Mouse (Mus musculus): ENCODE measurements around the gene Wdr74.
A peak's percentile ranks its signal among the peaks of the same experiment; 100 is the strongest.
"Not testable (repeated sequence)": the region's sequence is repeated elsewhere in the genome, so short reads cannot be mapped to it uniquely, and the experiment has no call there.

Wdr74 gene

DNA sequence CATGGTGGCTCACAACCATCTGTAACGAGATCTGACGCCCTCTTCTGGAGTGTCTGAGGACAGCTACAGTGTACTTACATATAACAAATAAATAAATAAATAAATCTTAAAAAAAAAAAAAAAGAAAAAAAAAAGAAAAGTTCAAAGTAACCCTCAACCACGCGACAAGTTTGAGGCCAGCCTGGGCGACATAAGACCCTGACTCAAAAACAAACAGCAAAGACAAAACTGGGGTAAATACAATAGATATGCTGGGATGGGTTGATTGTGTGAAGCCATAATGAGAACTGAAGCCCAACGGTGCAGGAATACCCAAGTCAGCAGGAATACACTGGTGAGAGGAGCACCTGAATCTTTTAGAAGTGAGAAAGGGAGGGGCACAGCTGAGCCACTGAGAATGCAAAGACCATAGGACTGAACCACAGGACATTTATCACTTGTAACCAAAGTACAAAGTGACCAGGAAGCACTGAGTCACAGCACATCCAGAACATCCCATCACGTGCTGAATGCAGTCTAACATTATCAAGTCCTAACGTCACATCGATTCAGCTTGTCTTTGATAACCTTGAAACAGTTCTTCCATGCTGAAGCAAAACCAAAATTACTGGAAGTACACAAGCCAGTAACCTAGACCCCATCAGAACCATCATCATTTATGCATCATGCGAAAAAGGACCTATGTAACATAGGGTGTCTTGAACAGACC lies 18.7 kb upstream of the Wdr74 start:
- no peak for DNase-seq

DNA sequence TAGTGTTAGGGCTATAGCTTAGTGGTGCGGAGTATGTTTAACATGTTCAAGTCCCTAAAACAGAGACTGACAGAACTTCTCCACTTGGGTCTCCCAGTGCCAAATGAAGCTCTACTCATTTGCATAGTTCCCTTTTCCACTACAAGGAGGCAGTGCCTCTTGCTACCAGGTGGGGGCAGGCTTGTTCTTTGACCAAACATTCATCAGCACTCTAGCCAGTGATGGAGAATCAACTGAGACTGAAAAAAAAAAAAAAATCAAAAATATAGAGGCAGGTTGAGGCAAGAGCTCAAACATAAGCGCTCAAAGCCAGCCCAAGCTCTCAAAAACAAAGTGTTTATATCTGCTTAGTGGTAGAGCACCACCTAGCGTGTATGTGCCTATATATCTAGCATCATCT lies 17.3 kb upstream of the Wdr74 start:
- peak; percentile 73 for DNase-seq

DNA sequence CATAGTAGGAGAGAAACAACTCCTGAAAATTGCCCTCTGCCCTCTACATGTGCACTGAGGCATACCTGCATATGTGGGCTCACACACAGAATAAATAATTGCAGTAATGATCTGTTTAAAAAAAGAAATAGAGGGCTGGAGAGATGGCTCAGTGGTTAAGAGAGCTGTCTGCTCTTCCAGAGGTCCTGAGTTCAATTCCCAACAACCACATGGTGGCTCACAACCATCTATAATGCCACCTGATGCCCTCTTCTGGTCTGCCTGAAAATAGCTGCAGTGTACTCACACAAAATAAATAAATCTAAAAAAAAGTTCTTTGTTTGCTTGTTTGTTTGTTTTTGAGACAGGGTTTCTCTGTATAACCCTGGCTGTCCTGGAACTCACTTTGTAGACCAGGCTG lies 16.6 kb upstream of the Wdr74 start:
- peak; percentile 22 for DNase-seq

DNA sequence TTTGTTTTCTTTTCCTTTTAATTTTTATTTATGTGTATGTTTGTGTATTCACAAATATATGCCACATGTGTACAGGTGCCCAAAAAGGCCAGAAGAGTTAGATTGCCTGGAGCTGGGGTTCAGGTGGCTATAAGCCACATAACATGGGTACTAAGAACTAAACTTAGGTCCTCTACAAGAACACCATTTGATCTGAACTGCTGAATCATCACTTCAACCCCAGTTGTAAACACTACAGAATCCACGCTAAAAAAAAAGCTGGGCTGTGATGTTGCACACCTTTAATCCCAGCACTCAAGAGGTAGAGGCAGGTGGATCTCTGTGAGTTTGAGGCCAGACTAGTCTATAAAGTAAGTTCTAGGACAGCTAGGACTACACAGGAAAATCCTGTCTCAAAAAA lies 14.2 kb upstream of the Wdr74 start:
- no peak for DNase-seq

DNA sequence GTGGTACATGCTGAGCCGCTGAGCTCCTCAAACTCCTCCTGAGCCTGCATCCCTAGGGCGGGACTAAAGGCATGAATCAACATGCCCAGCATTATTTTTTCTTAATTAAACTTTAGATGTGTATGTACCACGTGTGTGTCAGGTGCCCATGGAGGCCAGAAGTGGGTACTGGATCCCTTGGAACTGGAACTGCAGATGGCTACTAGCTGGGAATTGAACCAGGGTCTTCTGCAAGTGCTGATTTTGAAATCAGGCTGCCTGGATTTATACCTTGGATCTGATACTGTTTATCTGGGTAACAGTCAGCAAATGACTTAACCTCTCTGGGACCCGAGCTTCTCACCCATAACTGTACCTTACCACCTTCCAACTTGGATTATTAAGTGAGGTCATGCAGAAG lies 13.6 kb upstream of the Wdr74 start:
- no peak for DNase-seq

DNA sequence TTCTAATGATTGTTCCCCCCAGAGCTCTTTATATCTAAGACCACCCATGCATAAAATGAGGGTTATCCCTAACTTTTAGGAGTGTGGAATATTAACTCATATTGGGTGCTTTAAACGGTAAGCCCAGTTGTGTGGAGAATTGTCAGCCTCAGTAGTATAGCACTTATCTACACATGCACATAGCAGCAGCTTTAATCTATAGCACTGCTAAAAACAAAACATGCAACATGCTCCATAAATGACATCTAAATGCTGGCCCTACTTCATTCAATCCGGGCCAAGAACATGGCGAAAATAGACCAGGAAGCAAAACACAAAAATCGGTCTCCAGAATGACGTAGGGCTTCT lies 13.1 kb upstream of the Wdr74 start:
- DNase-seq = no peak

DNA sequence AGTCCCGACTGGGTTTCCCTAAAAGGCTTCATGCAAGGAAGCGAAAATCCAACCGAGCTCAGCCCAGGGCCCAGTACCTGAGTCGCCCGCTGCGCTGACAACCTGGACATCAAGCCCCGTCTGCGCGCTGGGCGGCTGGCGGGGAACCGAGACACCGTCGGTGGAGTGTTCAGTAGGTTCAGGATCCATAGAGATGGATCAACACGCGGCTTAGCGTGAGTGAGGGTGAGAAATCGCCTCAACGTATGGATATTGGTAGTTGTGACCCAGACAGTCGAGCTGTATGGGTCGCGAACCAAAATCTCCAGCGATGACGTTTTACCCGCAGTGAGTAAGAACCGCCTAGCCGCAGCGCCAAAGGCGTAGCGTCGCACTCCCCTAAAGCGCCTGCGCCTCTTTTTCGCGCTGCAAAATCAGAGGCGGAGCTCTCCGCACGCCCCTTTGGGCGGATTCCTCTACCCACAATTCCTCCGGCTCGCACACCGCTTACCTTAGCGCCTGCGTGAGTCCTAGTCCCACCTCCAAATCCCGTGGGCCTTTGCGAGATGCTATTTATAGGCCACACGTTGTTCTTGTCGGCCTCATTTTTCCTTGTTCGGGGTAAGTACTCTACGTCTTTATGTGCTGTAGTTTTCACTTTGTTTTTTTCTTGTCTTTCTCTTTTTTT lies 12.6 kb upstream of the Wdr74 start, which contains the start of gene Slc3a2:
Slc3a2 (minus strand) TSS at position 463 of the 667 bp plus-strand sequence.
- DNase-seq = peak; percentile 96

DNA sequence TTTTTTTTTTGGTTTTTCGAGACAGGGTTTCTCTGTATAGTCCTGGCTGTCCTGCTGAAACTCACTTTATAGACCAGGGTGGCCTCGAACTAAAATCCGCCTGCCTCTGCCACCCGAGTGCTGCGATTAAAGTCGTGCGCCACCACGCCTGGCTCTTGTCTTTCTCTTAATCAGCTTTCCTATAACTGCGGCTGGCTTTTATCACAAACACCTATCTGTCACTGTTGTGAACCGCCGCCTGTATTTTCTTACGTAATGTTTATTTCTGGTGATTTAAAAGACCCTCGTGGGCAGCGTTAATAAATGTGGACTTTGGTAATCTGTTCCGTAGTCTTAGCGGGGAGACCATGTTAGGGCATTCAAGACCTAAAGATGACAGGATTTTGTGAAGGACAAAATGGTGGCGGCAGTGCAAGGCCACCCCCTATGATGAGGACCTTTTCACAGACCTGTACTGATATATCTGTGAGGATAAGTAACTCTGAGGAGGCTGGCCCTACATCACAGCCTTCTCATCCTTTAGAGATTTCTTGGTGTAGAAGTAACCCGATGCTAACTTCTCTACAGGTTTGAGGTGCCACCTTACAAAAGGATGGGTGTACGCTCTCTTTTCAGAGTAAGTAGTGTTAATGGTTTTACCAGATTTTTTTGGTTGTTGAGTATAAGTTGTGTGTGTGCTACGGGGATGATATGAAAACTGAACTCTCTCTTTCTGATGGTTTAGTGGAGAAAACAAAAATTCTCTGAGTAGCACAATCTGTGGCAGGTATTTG lies 11.9 kb upstream of the Wdr74 start:
- no peak for DNase-seq

DNA sequence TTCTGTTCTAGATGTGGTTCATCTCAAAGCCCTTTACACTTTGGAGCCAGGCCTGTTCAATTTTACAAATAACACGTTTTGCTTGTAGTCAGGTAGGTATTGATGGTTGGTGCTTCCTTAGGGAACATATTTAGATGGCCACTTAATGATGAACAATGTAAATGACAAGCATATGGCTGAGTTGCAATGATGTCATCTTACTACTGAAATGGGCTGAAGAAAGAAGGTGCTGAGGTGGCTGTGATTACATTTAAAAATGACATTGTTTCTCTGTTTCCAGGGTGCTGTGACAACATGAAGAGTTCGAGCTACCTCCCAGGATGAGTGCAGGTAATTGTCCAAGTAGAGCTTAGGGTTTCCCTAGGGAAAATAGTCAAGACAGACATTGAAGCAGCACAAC lies 11.2 kb upstream of the Wdr74 start:
- DNase-seq = no peak

DNA sequence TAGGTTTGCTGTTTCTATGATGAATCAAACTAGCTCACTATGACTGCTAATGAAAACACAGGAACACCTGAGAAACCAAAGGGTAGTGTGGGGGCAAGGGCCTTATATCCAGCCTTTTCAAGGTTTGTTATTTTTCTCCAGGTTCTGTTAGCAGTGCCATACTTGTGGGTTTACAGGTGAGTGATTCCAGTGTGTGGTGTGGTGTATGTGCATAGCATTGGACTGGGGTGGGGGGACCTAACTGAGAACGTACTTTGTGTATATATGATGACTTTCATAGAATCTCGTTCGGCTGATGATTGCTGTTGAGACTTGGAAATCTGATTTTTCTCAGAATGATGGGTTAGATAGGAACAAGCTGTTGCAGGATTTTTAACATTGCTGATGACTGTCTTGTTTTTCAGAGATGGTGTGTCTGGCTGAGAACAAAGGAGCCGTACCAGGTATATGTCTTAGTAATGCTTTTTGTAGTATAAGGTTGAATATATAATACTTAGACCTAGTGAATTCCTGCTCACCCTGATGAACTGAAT lies 10.5 kb upstream of the Wdr74 start:
- no peak for DNase-seq

DNA sequence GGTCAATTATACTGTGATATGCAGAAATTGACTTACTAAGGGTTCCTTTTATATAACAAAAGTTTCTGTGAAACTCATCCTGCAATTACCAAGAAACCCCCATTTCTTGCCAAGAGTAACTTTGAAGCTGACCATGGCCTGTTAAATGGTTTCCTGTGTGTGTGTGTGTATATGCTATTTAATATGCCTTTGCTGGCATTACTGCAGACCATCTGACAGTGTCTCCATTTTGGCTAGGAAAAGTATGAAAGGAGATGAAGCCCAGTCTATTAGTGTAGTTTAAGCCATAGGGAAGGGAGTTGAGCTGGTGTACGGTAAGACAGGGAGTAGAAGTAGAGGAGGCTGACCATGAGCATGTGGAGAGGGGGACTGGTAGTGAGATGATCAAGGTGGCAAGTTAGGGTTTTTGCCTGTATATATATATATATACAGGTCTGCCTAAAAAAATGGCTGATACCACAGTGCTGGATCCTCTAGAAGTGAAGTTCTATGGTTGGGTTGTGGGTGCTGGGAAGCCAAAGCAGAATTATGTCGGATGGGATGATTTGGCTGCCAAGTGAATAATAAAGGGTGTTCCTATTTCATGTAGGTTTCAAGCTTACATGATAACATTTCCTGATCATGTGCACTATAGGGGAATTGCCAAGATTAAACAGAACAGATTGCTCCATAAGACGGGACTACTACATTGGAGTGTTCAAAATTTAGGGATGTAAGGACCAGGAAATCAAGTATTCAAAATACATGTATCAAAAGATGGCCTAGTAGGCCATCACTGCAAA lies 8.8 kb upstream of the Wdr74 start:
- no peak for DNase-seq

DNA sequence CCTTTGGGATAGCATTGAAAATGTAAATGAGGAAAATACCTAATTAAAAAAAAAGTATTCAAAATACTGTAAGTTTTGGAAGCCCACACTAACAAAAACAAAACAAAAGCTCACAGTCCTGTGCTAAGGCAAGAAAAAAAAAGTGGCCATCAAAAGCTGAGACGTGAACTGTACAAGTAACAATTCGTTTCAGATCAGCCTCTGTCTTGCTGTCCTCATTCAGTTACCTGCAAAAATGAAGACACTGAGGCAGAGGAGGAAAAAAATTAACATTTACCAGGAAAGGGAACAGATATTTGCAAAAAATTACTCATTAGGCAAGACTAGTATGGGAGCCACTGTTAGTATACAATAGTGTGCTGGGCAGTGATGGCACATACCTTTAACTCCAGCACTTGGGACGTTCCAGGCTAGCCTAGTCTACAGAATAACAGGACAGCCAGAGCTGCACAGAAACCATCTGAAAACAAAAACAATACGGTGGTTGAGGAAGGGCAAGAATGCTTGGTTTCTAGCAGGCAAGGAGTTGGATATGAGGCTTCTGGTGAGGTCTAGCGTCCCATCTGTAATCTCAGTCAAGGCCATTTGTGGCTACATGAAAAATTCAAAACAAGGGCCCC lies 8.0 kb upstream of the Wdr74 start:
- no peak for DNase-seq

DNA sequence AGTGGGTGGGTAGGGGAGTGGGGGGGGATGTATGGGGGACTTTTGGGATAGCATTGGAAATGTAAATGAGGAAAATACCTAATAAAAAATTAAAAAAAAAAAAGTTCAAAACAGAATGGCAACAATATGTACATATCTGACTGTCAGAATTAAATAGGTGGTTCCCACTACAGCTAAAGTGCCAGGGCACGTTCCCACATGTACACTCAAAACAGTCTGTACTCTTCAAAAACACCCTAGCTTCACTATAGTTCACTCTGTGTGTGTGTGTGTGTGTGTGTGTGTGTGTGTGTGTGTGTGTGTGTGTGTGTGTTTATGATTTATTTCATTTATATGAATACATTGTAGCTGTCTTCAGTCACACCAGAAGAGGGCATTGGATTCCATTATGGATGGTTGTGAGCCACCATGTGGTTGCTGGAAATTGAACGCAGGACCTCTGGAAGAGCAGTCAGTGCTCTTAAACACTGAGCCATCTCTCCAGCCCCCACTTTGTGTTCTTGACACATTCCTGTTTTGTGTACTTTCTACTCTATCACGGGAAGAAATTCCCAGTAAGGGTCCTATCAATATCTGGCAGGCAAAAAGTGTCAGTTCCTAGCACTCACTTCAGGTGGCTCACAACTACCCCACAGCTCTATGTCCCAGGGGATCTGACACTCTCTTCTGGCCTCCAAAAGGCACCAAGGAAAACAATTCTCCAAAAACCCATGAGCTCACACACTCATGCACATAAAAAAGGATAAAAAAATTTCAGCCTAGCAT lies 7.1 kb upstream of the Wdr74 start:
- not testable (repeated sequence) for DNase-seq

DNA sequence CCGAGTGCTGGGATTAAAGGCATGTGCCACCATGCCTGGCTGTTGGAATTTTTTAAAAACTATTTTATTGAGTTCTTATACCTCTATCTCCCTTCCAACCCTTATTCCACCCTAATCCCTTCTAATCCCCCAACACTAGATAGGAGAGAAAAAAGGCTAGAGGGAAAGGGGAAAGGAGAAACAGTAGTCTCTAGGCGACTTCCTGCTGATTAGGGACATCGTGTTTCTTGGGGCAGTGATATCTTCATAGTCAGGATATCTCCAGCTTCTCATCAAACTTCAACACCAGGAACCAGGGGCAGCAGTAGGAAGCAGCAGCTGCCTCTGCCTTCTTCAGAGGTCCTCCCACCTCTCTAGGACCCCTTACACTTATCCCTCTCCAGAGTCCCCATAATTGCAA lies 1.3 kb upstream of the Wdr74 start:
- no peak for DNase-seq

DNA sequence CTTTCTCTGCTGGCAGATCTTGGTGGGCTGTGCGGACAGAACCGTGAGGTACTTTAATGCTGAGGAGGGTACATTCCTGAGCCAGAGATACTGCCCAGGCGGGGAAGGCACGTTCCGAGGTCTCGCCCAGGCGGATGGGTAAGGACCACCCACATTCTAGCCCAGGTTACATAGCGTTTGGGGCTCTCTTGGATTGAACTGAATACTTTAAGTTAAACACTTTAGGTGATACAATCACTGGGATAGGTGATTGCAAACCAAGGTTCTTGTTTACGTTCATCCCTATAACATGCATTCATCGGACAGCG lies 487 bp downstream of the Wdr74 start:
- DNase-seq = no peak

DNA sequence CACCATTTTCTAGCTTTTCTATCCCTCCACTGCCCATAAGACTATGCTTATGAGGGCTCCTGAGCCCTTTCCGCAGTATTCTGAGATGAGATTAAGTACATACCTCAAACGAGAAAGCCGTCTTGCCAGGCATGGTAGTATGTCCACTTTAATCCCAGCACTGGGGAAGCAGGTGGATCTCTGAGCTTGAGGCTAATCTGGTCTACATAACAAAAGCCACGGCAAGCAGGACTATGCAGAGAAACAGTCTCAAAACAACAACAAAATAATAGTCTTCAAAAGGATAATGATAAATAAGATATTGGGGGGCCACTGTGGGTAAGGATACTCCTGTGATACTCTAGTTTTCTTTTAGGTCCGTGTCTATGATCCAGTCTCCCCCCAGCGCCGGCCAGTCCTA lies 3.3 kb downstream of the Wdr74 start:
- no peak for DNase-seq

DNA sequence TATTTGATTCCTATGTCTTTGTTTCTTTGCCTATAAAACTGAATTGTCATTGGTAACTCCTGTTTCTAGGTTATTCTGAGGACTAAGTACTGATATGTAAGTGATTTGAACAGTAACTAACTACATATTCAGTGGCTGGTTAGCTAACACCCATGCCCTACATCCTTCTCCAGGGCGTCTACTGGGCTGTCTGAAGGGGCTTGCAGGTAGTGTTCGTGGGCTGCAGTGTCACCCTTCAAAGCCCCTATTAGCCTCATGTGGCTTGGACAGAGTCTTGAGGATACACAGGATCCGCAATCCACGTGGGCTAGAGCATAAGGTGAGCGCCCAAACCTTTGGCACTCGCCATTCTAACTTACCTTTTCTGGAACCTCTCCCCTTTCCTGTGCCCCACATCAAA lies 4.0 kb downstream of the Wdr74 start:
- DNase-seq = no peak

DNA sequence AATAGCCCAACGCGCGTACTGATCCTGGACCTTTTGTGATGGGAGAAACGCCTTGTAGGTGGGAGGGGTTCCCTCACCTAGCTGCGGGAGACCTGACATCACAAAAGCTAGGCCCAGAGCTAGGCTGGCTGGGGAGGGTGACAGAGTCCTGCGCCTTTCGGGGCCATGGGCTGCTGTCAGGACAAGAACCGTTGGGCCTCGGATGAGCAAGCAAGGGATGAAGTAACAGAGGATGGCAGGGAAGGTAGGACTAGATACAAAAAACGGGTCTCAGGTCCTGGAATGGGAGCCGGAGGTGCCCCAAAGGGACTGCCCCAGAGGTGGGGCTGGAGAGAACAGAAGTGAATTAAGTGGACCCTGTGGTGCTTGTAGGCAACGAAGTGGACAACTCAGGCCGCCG lies 5.0 kb downstream of the Wdr74 start, which contains the start of gene 1700092M07Rik:
1700092M07Rik (plus strand) TSS at position 116 of the 400 bp plus-strand sequence.
- peak; percentile 39 for DNase-seq

DNA sequence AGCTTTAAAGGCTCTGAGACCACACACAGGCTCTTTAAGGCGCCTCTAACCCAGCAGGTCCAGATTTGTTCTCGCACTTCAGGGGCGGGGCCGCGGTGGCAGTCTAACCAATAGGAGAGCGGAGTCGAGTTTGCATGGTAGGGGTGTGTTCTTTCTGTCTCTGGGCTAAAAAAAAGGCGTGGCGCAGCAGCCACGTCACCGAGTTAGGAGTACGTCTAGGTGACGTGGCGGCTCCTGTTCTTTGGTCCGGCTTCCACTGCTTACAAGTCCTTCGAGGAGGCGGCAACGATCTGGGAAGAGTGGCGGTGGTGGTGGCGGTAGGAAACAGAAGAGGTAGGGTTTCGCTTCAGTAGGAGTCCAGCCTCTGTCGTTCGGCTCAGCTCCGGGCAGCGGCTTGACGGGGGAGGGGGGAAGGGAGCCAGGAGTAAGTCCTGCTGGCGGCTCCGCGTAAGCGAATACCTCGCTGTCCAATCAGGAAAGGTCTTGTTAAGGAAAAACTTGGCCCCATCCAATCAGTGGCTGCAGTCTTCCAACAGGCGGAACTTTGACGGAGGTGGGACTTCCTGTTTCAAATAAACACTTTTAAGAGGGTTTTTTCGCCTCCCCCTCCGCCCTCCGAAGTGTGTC lies 5.7 kb downstream of the Wdr74 start, which contains the start of gene Stx5a:
Stx5a (plus strand) TSS at position 171 of the 627 bp plus-strand sequence.
- DNase-seq = peak; percentile 95

DNA sequence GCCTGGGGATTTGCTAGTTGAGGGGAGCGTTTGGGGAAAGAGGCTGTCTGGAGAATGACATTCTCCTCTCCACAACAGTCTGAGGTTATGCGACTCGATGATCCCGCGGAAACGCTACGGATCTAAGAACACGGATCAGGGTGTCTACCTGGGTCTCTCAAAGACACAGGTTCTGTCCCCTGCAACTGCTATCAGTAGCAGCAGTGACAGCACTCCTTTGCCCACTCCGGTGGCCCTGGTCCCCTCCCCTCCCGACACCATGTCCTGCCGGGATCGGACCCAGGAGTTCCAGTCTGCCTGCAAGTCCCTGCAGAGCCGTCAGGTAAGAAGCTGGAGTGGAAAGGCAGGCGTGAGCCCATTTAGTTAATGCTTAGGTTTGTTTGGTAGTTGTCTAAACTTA lies 6.5 kb downstream of the Wdr74 start:
- DNase-seq = peak; percentile 33

DNA sequence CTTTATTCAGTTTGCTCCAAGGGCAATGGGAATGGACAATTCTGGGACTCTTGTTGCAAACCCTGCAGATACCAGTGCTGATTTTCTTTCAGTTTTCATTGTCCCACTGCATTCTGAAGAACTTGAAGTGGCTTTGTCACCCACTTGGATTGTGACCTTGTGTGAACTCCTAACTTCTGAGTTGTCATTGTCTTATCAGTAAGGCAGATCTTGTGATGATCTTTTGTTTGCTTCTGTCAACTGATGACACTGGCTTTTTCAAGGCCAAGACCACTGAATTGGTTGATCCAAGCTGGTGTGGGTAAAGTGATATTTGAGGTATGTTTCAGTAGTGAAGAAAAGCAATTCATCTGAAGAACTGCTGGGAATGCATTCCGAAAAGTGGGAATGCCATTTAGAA lies 9.8 kb downstream of the Wdr74 start:
- no peak for DNase-seq

Measured in thymus, postnatal 14 days (tissue).